ENCODE assay signal across 34 mouse cellular contexts in the genomic region with DNA sequence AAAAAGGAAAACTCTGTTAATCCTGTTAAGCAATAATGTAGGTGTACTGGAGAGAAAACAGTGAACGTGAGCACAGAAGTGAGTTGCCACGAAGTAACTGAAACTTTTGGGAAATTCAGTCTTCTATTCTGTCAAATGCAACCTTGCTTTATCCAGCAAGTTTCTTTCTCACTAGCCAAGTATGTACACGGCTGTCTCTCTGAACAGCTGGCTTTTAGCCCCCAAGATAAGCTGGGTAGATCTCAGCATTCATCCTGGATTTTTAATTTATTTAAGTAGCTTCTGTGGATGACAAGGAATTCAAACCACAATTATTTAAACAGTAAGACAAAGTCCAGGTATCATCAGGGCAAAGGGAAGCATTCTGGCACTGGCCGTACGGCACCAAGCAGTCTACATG. TPM values are rescaled to one million over a fixed set of nuclear protein-coding genes. Genes with fewer than 3 reads are reported as not detected.
"Had no signal": no experiment of that assay in that cellular context is flagged by ENCODE, and none has a peak within 500 bp of the region (broad histone marks: within the 10 kb centered on the region; RNA-seq: fewer than 3 reads in every experiment).

No protein-coding gene starts in this region.

- H3K4me1 ChIP-seq: heart, embryonic 10.5 days; heart, embryonic 12.5 days; heart, embryonic 13.5 days; heart, embryonic 15.5 days; hindbrain, embryonic 10.5 days; hindbrain, embryonic 12.5 days; hindbrain, embryonic 13.5 days; hindbrain, embryonic 15.5 days; kidney, embryonic 15.5 days had no signal

- H3K27ac ChIP-seq: heart, embryonic 10.5 days; heart, embryonic 13.5 days; heart, embryonic 15.5 days; hindbrain, embryonic 10.5 days; hindbrain, embryonic 12.5 days; hindbrain, embryonic 13.5 days; hindbrain, embryonic 14.5 days; hindbrain, embryonic 15.5 days; hindbrain, postnatal 0 days; intestine, embryonic 15.5 days; kidney, embryonic 15.5 days; kidney, postnatal 0 days; layer of hippocampus, adult 2 months; left cerebral cortex, adult 2 months had no signal

- H3K4me2 ChIP-seq: heart, embryonic 11.5 days; heart, embryonic 12.5 days; heart, embryonic 13.5 days; heart, embryonic 15.5 days; hindbrain, embryonic 12.5 days; hindbrain, embryonic 13.5 days; hindbrain, embryonic 14.5 days; hindbrain, embryonic 15.5 days; intestine, embryonic 15.5 days; kidney, embryonic 15.5 days had no signal

- H3K27me3 ChIP-seq: hindbrain, embryonic 12.5 days; hindbrain, embryonic 13.5 days; hindbrain, embryonic 15.5 days; intestine, embryonic 15.5 days; kidney, embryonic 15.5 days had no signal

- H3K36me3 ChIP-seq: heart, embryonic 10.5 days; heart, embryonic 12.5 days; heart, embryonic 13.5 days; heart, embryonic 15.5 days; hindbrain, embryonic 10.5 days; hindbrain, embryonic 12.5 days; hindbrain, embryonic 13.5 days; hindbrain, embryonic 15.5 days; intestine, embryonic 15.5 days; kidney, embryonic 15.5 days had no signal

- DNase-seq: heart, postnatal 10 days; heart, postnatal 14 days; heart, postnatal 36 days; heart, postnatal 4 days; kidney, adult 11 months; kidney, adult 18-20 months; kidney, adult 2 months; kidney, adult 8-10 months; kidney, adult 9 months; kidney, postnatal 10 days; kidney, postnatal 14 days; kidney, postnatal 36 days; kidney, postnatal 4 days; layer of hippocampus, adult 9-11 months; layer of hippocampus, postnatal 36 days had no signal

- H3K4me3 ChIP-seq: heart, embryonic 10.5 days; heart, embryonic 12.5 days; heart, embryonic 13.5 days; heart, embryonic 15.5 days; hindbrain, embryonic 10.5 days; hindbrain, embryonic 12.5 days; hindbrain, embryonic 13.5 days; hindbrain, embryonic 15.5 days; intestine, embryonic 15.5 days; kidney, embryonic 15.5 days; layer of hippocampus, adult 2 months; left cerebral cortex, adult 2 months had no signal

- H3K9me3 ChIP-seq: heart, embryonic 10.5 days; heart, embryonic 12.5 days; heart, embryonic 13.5 days; heart, embryonic 15.5 days; hindbrain, embryonic 10.5 days; hindbrain, embryonic 12.5 days; hindbrain, embryonic 13.5 days; hindbrain, embryonic 15.5 days; intestine, embryonic 15.5 days; kidney, embryonic 15.5 days had no signal

- ATAC-seq: hindbrain, embryonic 16.5 days; hindbrain, postnatal 0 days; inflammation-experienced regulatory T-cells, adult 6 months; intestine, embryonic 15.5 days; intestine, embryonic 16.5 days had no signal

- H3K9ac ChIP-seq: heart, embryonic 12.5 days; heart, embryonic 13.5 days; heart, embryonic 15.5 days; hindbrain, embryonic 12.5 days; hindbrain, embryonic 13.5 days; hindbrain, embryonic 14.5 days; hindbrain, embryonic 15.5 days; intestine, embryonic 15.5 days; kidney, embryonic 15.5 days had no signal

RNA-seq across cellular contexts. Expression of a gene that starts 14.5 kb away (rescaled TPM):
- polyA plus RNA-seq: inflammation-experienced regulatory T-cells, adult 6 months had no signal
